Mouse (Mus musculus) gastrocnemius, postnatal 14 days (tissue): ENCODE results near the gene Crocc. TPM values are rescaled to one million over a fixed set of nuclear protein-coding genes. Genes with fewer than 3 reads are reported as not detected.

Experiments used
- DNase-seq: peaks from one replicate; pipeline ENCODE4 v3.0.0; 2021; ENCODE audit warnings: mixed read lengths
- intact Hi-C: fragments of 180-260 bp; cut with DNase I; formaldehyde crosslinking; loops from one replicate; pipeline ENCODE4 v1.15.1; 2025; ENCODE audit warnings: low total_unique reads
- total RNA-seq, 2 experiments: library from RNA; stranded (reverse); gene quantifications; 2 replicates each; pipeline ENCODE4 v1.2.3; 2021

Crocc gene
- total RNA-seq, 2 experiments from 2014 or later: 2.6 to 4.0 TPM

DNA sequence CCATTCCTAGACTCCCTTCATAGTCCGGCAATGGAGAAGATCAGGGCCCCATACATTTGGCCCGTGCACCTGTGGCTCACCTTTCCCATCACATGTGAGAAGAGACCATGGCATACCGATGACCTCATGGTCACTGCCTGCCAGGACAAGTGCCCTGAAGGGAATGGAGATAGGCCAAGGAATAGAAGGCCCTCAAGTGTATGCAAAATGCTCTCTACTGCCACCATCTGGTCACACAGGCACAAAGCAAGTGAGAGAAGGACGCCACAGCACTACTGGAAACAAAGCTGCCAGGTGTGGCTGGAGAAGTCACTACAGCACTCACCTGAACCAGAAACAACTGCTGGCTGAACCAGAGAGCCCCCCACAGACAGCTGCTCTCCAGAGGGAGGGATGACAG, 9.4 kb upstream of the Crocc start:
- intact Hi-C loops: no loop called here
- DNase-seq: peak; percentile 47

DNA sequence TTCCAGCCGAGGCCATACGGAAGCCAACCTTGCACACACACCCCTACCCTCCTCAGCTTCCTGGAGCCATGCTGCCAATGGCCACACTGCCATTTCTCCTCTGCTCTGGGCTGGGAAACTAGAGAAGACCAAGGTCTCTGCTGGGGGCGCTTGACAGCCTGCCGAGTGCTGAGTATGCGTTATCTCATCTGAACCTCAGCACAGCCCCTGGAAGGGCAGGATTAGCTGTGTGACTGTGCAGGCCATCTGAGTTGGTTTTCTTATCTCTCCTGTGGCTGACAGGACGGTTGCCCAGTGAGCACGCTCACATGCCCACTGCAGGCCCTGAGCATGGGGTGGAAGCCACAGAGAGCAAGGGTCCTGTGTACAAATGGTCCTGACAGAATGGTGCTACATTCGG, 8.3 kb upstream of the Crocc start:
- no peak for DNase-seq
- intact Hi-C loops: no loop called here

DNA sequence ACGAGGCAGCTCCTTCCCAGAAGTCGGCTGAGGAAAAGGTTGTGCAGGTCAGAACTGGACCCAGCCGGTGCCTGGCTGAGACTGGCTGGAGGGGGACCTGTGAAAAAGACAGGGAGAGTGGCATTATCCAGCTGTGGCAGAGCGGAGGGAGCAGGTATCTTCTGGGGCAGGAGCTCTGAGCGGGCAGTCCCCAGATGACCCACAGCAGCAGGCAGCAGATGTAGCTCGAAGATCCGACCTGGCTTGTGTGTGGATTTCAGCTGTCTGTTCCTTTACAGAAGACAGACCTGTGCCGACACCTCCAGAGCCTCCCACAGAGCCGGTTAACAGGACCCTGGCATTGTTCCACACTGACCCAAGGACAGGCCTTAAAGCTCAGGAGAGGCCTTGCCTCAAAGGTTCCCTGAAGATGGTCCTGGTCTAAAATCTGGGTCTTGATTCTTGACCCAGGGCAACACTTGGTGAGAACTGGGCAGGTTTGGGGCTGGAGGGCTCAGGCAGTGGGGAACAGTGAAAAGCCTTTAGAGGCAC, 7.2 kb upstream of the Crocc start:
- intact Hi-C loops: no loop called here
- no peak for DNase-seq

DNA sequence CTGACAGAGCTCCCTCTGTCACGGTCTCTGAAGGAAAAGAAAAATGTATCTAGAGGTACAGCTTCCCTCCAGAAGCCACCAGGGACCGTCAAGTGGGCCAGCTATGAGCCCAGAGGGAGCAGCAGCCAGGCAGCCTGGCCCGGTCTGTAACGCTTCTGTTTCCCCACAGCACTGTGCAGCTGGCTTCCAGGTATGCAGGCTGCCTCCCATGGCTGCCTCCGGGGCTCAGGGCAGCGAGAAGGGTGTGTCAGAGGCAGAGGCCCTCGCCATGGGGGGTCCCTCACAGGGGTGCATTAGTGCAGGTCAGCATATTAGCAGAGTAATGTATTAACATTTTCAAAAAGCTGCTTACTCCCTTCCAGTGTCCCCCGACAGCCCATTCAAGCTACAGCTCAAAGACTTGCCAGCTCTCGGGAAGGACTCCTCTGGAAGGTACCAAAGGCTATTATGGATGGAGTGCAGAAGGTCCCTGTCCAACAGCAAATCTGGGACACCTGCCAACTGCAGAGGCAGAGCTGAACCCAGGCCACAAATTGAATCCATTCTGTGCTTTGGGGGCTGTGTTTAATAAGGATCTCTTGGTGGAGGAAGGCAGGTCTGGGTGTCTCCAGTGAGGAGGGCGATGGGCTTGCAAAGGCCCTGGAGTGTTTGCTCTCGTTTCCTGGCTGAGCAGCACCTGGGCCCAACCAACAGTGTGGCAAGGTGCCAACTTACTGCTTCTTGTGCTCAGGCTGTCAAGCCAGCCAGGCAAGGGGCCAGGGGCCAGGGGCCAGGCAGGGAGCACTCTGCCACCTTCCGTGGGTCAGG, 6.6 kb upstream of the Crocc start:
- intact Hi-C loops: no loop called here
- DNase-seq: peak; percentile 53

DNA sequence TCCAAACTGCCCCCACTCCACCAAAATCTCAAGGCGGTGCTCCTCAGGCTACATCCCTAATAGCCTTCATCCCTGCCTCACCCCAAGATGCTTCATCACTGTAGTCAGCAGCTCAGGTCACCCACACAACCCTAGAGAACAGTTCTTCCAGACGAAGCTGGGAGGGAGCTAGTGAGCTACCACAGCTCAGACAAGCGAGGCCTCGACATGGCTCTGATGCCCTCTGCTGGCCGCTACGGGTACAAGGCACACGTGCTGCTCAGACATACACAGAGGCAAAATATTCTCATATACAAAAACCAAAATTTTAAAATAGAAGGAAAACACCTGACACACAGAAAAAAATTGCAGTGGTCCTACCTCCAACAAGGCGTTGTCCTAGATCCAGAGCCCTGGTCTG, 4.8 kb upstream of the Crocc start:
- intact Hi-C loops: no loop called here
- peak; percentile 79 for DNase-seq

DNA sequence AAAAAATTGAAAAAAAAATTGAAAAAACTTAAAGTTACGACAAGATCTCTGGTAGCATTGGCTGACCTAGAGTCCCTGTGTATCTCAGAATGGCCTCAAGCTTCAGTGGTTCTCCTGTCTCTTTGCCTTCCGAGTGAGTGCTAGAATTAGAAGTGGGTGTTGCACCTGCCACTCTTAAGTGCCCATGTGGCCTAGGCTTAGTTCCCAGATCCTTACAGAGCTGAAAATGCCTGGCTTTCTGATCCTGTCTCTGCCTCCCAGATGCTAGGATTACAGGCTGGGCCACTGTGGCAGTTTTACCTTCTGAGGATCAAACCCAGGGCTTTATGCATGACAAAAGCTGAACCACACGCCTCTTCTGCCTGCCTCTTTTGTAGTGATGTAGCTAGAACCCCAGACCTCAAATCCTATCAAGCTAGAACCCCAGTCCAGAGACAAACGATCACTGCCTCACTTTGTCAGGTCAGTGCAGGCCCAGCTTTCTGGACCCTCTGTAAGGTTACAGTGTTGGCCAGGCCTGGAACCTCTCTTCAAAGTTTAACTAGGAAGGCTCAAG, 3.8 kb upstream of the Crocc start:
- no peak for DNase-seq
- intact Hi-C loops: no loop called here

DNA sequence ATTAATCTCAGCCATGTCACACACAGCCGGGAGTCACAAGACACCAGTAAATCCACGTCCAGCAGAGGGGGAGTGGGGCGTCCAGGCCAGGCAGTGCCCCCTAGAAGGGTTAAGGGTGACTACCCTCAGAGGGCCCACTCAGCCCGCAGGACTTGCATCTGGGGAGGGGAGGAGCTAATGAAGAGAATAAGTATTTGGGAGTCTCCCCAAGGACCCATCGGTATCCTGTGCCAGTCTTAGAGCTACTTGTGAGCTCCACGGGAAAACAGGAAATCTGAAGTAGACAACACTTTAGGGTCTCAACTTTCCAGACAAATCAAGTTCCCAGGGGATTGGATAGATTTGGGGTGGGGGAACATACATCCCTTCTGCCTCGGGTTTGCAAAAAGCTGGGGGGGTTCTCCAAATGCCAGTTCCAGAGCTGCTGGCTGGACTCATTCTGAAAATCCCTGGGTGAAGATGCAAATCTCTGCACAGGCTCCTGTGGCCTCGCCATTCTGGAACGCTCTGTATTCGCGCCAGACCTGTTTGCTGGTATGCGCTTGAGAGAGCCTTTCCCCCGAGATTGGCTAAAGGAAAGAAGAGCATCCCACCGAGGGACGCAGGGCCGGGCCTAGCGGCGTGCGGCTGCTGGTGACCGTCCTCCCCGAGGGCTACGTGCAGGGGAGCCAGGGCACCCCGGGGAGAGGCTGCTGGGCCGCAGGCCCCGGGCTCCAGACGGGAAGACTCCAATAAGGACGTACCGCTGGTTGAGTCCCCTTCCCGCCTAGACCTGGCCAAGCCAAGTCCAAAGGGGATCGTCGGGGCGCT, 529 bp downstream of the Crocc start:
- intact Hi-C loops: no loop called here

DNA sequence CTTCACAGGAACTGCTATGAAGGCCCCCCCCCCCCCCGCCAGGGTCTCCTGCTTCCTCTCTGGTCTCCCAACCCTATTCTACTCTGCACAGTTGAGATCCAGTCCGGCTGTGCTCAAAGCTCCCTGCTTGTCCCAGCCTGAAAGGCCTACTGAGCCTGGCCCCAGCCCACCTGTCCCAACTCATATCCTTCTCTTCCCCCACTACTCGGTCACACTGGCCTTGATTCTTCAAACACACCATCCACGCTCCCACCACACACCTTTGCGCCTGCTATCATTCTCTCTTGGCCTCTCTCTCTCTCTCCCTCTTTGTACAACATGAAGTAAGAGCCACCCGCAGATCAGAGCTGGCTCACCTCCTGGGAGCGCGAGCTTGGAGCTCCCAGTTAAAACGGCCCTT, 1.5 kb downstream of the Crocc start:
- intact Hi-C loops: no loop called here
- no peak for DNase-seq

More for the DNA sequence above, 529 bp downstream of the Crocc start:
- no peak for DNase-seq

DNA sequence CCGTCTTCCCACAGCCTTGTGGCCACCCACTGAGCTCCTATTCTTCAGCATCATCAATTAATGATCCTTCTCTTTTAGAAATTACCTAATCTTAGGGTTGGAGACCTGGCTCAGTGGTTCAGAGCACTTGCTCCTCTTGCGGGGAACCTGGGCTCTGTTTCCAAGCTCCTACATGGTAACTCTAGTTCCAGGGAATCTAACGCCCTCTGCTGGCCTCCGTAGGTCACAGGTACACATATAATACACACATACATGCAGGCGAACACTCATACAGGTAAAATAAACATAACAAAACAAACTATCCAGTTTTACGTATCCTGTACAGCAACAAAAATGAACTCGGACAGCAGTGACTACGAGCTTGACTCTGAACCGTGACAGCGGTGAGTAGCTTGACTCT, 3.4 kb downstream of the Crocc start:
- intact Hi-C loops: no loop called here
- no peak for DNase-seq

DNA sequence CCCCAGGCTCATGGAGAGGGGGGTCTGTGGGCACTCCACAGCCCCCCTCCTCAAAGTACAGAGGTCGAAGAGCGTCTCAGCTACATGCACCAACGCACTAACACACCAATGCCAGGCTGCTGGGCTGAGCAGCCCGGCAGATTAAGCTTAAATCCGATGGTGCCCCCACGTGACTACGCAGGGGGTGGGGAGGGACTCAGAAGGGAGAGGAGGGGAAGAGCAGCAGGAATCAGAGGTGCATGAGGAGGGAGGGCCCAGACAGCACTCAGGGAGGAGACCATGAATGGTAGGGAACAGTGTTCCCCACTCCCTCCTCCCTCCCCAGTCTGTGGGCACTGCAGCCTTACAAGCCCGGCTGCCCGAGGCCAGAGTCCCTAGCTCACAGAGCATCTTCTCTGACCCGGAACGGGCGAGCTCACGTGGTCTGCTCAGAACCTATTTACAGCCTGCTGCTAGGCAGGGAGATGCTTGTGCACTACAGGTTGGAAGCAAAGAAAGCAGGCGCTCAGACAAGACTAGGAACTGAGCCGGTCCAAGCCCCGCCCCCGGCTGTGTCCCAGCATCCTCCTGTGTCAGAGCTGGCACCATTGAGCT, 6.7 kb downstream of the Crocc start:
- no peak for DNase-seq
- intact Hi-C loops: no loop called here

DNA sequence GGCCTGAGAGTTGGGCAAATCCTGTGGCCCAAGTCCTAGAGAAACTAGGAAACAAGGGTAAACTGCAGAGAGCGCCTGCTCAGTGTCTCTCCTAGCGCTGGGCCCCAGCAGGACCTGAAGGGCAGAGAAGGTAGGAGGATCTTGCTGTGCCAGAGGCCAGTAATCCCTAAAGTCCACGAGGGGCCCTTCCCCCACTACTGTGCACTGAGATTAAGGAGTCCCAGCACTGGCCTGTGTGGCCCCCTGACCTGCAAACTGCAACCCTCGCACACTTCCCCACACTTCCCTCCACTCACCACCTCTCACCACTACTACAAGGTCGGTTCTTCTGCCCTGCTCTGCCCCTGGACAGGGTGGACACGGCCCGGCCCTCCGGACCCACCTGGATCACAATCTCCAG, 7.2 kb downstream of the Crocc start:
- intact Hi-C loops: no loop called here
- DNase-seq: no peak

DNA sequence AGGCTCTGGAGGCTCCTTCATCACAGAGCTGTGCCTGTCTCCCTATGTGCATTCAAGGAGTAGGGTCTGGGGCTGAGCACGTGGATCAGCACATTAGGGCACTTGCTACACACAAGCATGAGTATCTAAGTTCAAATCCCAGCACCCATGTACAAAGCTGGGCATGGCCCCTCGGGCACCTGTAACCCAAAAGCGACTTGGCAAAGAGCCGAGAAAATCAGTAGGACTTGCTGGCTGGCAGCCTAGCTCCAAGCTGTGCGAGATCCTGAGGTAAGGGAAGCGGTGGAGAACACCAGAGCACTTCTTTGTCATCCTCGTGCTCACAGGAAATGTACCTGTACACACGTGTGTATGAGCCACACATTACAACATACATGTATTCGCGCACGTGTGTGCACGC, 7.9 kb downstream of the Crocc start:
- intact Hi-C loops: no loop called here
- no peak for DNase-seq

DNA sequence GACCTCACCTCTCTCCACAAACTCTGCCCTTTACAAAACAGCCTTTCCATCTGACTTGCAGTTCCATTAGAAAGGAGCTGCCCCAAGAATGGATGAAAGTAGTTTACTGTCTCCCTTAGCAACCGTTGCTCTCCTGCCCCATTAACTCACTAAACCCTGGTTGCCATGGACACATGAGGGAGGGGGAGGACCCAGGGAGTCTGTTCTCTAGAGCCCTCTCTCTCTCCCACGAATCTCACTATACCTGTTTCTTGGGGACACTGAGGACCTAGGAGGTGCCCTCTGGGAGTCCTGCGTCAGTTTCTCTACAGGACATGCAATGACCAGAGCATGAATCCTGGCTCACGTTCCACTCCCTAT, 10.9 kb downstream of the Crocc start:
- DNase-seq: no peak
- intact Hi-C loops: no loop called here

DNA sequence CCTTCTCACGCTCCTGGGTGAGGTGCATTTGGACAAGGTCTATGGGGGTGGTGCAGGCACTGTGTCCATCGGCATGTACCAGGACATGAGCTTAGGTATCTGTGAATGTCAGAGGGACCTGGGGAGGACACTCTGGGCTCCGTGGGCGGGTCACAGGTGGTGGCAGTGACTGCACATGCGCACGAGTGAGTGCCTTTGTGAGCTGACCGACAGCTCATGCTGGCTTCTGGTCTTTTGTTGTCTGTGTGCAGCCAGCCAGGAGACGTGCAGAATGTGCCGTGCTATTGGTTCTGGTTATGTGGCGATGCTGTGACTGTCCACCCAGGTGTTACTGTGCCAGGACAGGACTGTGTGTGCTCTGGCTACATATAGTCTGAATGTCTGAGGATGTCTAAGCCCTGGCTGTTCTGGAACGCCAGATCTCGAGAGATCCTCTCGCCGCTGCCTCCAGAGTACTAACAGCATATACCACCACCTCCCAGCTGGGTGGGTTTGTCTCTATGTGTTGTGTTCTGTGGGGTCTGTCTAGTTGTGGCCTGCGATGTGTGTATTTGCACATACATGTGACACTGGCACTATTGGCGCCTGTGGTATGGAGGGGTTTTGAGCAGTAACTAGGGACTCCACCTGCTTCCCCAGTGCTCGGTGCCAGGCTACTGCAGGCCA, 11.4 kb downstream of the Crocc start:
- no peak for DNase-seq

DNA sequence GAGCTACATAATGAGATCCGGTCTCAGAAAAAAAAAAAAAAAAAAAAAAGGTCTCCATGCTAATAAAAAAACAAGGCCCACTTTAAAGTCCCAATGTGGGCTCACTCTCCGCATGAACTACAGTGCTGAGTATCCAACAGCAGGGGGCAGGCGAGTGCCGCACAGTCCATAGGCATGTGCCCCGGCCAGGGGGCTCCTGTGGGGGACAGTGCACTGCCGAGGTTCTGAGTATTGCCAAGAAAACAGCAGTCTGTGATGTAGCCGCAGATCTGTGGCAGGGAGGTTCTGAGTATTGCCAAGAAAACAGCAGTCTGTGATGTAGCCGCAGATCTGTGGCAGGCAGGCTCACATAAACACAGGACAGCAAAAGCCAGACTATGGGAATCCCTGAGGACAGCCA, 15.5 kb downstream of the Crocc start:
- intact Hi-C loops: no loop called here
- DNase-seq: peak; percentile 47

More for the DNA sequence above, 11.4 kb downstream of the Crocc start:
- intact Hi-C loops: no loop called here

DNA sequence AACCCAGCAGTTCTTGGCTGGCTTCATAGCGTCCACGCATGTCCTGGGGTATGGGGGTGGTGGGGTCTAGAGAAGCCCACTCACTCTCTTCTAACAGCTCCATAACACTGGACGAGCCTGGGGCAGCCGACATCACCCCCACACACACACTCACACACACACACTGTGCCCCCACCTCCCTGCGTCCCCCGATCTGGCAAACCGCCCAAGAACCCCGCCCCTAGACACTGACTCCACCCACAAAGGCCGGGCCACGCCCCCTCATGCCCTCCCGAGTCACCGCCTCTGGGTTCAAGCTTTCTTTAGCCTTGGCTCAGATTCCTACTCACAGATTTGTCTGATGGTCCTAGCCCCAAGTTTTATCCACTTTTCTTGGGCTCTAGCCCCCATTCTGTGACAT, 19.2 kb downstream of the Crocc start:
- no peak for DNase-seq
- intact Hi-C loops: no loop called here

DNA sequence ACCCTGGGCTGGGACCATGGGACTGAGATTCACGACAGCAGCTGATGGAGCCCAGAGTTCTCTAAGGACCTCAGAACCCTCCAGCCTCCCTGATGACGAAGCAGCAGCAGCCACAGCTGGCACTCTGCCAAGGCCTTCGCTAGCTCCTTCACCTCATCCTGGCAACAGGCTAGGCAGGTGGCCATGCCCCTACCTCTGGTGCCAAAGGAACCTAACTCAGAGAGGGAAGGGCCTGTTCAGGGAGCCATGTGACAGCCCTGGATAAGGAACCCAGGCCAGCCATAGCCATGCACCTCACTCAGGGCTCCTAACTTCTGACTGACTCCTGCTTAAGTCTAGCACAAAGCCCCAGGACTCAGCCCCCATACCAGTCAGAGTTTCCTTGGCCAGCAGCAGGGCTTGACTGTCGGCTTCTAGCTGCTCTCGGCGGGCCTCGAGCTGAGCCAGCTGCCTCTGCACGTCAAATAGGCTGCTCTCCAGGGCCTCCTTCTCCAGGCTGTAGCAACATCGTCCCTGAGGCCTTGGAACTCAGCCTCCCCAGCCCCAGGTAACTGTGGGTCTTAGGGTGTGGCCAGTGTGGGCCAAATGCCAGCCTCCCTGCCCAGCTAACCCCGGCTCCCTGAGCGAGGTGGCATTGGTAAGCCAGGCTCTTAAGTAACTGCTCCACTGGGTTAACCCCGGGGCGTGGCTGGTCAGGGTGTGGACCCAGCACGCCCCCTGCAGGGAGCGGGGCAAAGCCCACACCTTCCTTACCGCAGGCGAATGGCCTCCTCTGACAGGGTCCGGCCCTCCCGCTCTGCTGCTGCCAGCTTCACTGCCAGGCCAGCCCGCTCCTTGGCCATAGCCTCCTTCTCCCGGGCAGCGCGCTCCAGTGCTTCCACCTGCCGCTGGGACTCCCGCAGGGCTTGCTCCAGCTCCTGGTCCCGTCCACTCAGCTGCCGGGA, 26.5 kb downstream of the Crocc start:
- no peak for DNase-seq
- intact Hi-C loops: no loop called here

DNA sequence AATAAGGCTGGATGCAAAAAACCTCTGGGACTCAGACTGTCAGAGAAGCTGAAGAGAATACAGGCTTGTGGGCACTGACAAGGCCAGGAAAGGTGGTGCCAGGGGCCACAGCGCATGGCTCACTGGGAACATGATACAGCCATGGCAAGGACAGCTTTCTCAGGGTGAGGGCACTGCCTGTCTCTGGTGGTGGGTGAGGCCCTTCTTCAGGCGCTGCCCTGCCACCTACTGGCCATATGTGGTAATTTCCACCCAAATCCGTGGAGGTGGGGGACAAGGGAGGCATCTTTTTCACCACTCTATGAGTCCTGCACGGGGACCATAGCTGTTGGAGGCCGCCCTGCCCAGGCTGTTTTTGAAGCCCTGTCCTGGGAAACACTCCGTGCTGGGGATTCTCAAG, 28.6 kb downstream of the Crocc start:
- peak; percentile 82 for DNase-seq
- intact Hi-C loops: loop anchor here (2.0 kb wide), 1 partner anchor 67 kb away; no protein-coding TSS in a partner anchor
